Mouse (Mus musculus): ENCODE data around the gene Gale.

DNA sequence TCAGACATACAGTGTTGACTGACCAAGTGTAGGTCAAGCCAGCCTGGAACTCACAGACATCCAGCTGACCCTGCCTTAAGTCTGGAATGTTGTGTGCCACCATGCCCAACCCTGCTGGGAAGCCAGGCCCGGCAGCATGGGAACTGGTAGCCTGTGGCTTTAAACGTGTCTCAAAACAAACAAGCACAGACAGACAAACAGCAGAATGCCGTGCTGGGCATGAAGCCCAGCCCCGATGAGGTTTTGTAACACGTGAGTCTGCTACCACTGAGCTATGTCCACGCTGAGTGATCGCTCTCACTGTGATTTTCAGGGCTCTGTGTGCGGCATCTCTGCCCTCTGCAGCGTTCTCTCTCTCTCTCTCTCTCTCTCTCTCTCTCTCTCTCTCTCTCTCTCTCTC is 7.6 kb upstream of the Gale start:
- TF ChIP-seq CTCF (IDR thresholded peaks at IDR 0.05; ENCODE audit: borderline replicate concordance, control insufficient read depth, extremely low read depth, insufficient read depth, low read length, poor library complexity), result no peak
- TF ChIP-seq POLR2A (IDR thresholded peaks at IDR 0.05; ENCODE audit: control insufficient read depth, extremely low read depth, insufficient read depth, low read length, poor library complexity), result no peak

Measured in thymus, adult 2 months (tissue).